8 mouse cellular contexts compared by ENCODE assay signal in the genomic region with DNA sequence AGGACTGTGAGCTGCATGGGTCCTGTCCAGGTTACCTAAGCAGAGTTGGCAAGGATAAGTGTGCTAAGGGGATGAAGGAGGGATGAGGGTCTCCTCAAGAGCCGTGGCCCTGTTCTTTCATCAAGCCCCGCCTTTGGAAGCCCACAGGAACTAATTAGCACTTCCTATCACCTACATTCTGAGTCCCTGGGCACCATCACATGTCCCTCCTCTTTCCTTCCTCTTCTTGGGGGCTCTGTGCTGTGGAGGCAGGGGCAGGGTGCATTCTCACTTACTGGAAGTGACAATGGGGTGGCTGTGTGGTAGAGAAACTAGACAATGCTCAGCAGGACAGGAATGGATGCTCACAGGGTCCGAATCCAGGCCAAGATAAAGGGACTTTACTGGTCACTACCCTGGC. TPM values are rescaled to one million over a fixed set of nuclear protein-coding genes. Genes with fewer than 3 reads are reported as not detected.
DNase-seq lines count a peak whose midpoint lies in the region; ATAC-seq and TF ChIP-seq lines count a peak whose summit lies in the region.

No protein-coding gene starts in this region.

- TF ChIP-seq CTCF in liver, embryonic 14.5 days (IDR thresholded peaks at IDR 0.05; ENCODE audit: low read depth) = no peak

- H3K4me2 ChIP-seq in heart, embryonic 13.5 days = peak overlapping the region; percentile 25; the same call in 1 of the 2 replicates
- H3K4me2 ChIP-seq in embryonic facial prominence, embryonic 13.5 days = no peak overlapping the region
- peak overlapping the region; percentile 54; the same call in 1 of the 2 replicates for H3K4me2 ChIP-seq in liver, embryonic 14.5 days (ENCODE audit: low read depth)

- no peaks in the 10 kb centered on the region for H3K27me3 ChIP-seq in heart, embryonic 13.5 days (replicated peaks)
- no peaks in the 10 kb centered on the region for H3K27me3 ChIP-seq in embryonic facial prominence, embryonic 13.5 days
- H3K27me3 ChIP-seq in liver, embryonic 14.5 days (ENCODE audit: control insufficient read depth, insufficient read depth, low read length) = no peaks in the 10 kb centered on the region

- H3K36me3 ChIP-seq in heart, embryonic 13.5 days = no peaks in the 10 kb centered on the region
- no peaks in the 10 kb centered on the region for H3K36me3 ChIP-seq in embryonic facial prominence, embryonic 13.5 days
- H3K36me3 ChIP-seq in liver, embryonic 14.5 days (replicated peaks; ENCODE audit: control insufficient read depth, insufficient read depth, low read depth) = no peaks in the 10 kb centered on the region

- no peak for DNase-seq in heart, adult 9 months (ENCODE audit: low spot score in 2 of 2)
- peak; percentile 51 for DNase-seq in 416B (ENCODE audit: low read depth)
- DNase-seq in liver, embryonic 14.5 days (ENCODE audit: low read depth in 3 of 3, low spot score in 3 of 3) = no peak
- no peak for DNase-seq in cerebellum, postnatal 25 days
- DNase-seq in adrenal gland, adult 8-10 months = no peak
- DNase-seq in frontal cortex, postnatal 36 days (ENCODE audit: low spot score in 2 of 2) = no peak

- 27% methylated on average over 3 of the region's 3 CpGs for WGBS in heart, embryonic 13.5 days
- 41% methylated on average over 3 of the region's 3 CpGs for WGBS in embryonic facial prominence, embryonic 13.5 days
- WGBS in liver, embryonic 14.5 days (ENCODE audit: insufficient replicate concordance) = 19% methylated on average over 3 of the region's 3 CpGs

- H3K4me1 ChIP-seq in heart, embryonic 13.5 days = peaks cover 56% of the 10 kb centered on the region
- peaks cover 24% of the 10 kb centered on the region for H3K4me1 ChIP-seq in embryonic facial prominence, embryonic 13.5 days
- peaks cover 32 to 42% of the 10 kb centered on the region in 2 experiments for H3K4me1 ChIP-seq in liver, embryonic 14.5 days (replicated peaks; ENCODE audit: control insufficient read depth in 2 of 2, insufficient read depth in 2 of 2, low read length in 1 of 2)

- peak overlapping the region; percentile 91 for H3K27ac ChIP-seq in heart, embryonic 13.5 days (replicated peaks)
- H3K27ac ChIP-seq in embryonic facial prominence, embryonic 13.5 days = peak overlapping the region; percentile 73
- no peak overlapping the region for H3K27ac ChIP-seq in liver, embryonic 14.5 days

- H3K9me3 ChIP-seq in heart, embryonic 13.5 days = no peaks in the 10 kb centered on the region
- no peaks in the 10 kb centered on the region for H3K9me3 ChIP-seq in embryonic facial prominence, embryonic 13.5 days
- H3K9me3 ChIP-seq in liver, embryonic 14.5 days (ENCODE audit: control insufficient read depth, low read length) = no peaks in the 10 kb centered on the region

- no peak for TF ChIP-seq EP300 in liver, embryonic 14.5 days (IDR thresholded peaks at IDR 0.05; ENCODE audit: low read depth)

- ATAC-seq in heart, embryonic 13.5 days (ENCODE audit: extremely low read depth, insufficient number of reproducible peaks, low FRiP score, low TSS enrichment) = no peak
- no peak for ATAC-seq in embryonic facial prominence, embryonic 13.5 days (ENCODE audit: insufficient number of reproducible peaks, insufficient read depth, low FRiP score, low TSS enrichment, low read depth)
- no peak for ATAC-seq in liver, embryonic 14.5 days (ENCODE audit: insufficient read depth)

- H3K4me3 ChIP-seq in heart, embryonic 13.5 days = no peak overlapping the region
- H3K4me3 ChIP-seq in embryonic facial prominence, embryonic 13.5 days = no peak overlapping the region
- H3K4me3 ChIP-seq in liver, embryonic 14.5 days (ENCODE audit: insufficient read depth in 1 of 2, low read depth in 2 of 2, low read length in 2 of 2) = no peak overlapping the region

- H3K9ac ChIP-seq in heart, embryonic 13.5 days = peak overlapping the region; percentile 19; the same call in 1 of the 2 replicates
- H3K9ac ChIP-seq in embryonic facial prominence, embryonic 13.5 days = no peak overlapping the region
- H3K9ac ChIP-seq in liver, embryonic 14.5 days (replicated peaks) = no peak overlapping the region

RNA-seq across cellular contexts. Expression of a gene that starts 3.4 kb away (rescaled TPM):
- 345 and 378 TPM in 2 replicates for polyA plus RNA-seq in heart, embryonic 13.5 days (2015; fragmentation: Nextera tagmentation; extraction: Ambion mirVana)
- 501 and 523 TPM in 2 replicates for polyA plus RNA-seq in embryonic facial prominence, embryonic 13.5 days (2015; fragmentation: Nextera tagmentation; extraction: Ambion mirVana)
- polyA plus RNA-seq in liver, embryonic 14.5 days (2012; rRNA removed) = 92.8 and 127 TPM in 2 replicates
- 98.7 and 108 TPM in 2 replicates for polyA plus RNA-seq in liver, embryonic 14.5 days (2014; fragmentation: Nextera tagmentation; extraction: Ambion mirVana)
- 100 to 1,000 TPM; 344 to 487 (median 448) TPM for total RNA-seq in adrenal gland, adult 8-10 months (2022)

RNA-seq across cellular contexts. Expression of a gene that starts 18.8 kb away (rescaled TPM):
- not detected in 2 replicates for polyA plus RNA-seq in heart, embryonic 13.5 days (2015; fragmentation: Nextera tagmentation; extraction: Ambion mirVana)
- polyA plus RNA-seq in embryonic facial prominence, embryonic 13.5 days (2015; fragmentation: Nextera tagmentation; extraction: Ambion mirVana) = 0.31 and 0.40 TPM in 2 replicates
- polyA plus RNA-seq in liver, embryonic 14.5 days (2012; rRNA removed) = not detected in 2 replicates
- not detected in 2 replicates for polyA plus RNA-seq in liver, embryonic 14.5 days (2014; fragmentation: Nextera tagmentation; extraction: Ambion mirVana)
- 10 to 100 TPM in 3 of 4 experiments, 1 to 10 TPM in 1; 5.8 to 48.6 (median 27.3) TPM for total RNA-seq in adrenal gland, adult 8-10 months (2022)
